Mouse (Mus musculus): ENCODE measurements around the gene Gm26992.

Gm26992 gene

GRCm38 (mm10) chrX:103483047-103483446 is 61.2 kb downstream of the Gm26992 start:
- DNase-seq (ENCODE audit: low spot score), result peak; percentile 51

- peak; percentile 83 for DNase-seq (ENCODE audit: low spot score)
Measured at GRCm38 (mm10) chrX:103484050-103484449, 62.2 kb downstream of the Gm26992 start.

- DNase-seq (ENCODE audit: low spot score), result no peak
Measured at GRCm38 (mm10) chrX:103490853-103491252, 69.0 kb downstream of the Gm26992 start.

GRCm38 (mm10) chrX:103492398-103493256 is 70.8 kb downstream of the Gm26992 start:
- peak; percentile 51 for DNase-seq (ENCODE audit: low spot score)

GRCm38 (mm10) chrX:103493351-103494173 is 71.8 kb downstream of the Gm26992 start:
- peak; percentile 84 for DNase-seq (ENCODE audit: low spot score)

- DNase-seq (ENCODE audit: low spot score), result no peak
Measured at GRCm38 (mm10) chrX:103499374-103499773, 77.6 kb downstream of the Gm26992 start.

GRCm38 (mm10) chrX:103500137-103500536 is 78.3 kb downstream of the Gm26992 start:
- no peak for DNase-seq (ENCODE audit: low spot score)

GRCm38 (mm10) chrX:103508218-103508617 is 86.4 kb downstream of the Gm26992 start:
- no peak for DNase-seq (ENCODE audit: low spot score)

GRCm38 (mm10) chrX:103509168-103510019 is 87.6 kb downstream of the Gm26992 start:
- DNase-seq (ENCODE audit: low spot score), result no peak

- DNase-seq (ENCODE audit: low spot score), result no peak
Measured at GRCm38 (mm10) chrX:103514782-103515181, 93.0 kb downstream of the Gm26992 start.

GRCm38 (mm10) chrX:103515346-103515745 is 93.5 kb downstream of the Gm26992 start:
- no peak for DNase-seq (ENCODE audit: low spot score)

- no peak for DNase-seq (ENCODE audit: low spot score)
Measured at GRCm38 (mm10) chrX:103518798-103519197, 97.0 kb downstream of the Gm26992 start.

- no peak for DNase-seq (ENCODE audit: low spot score)
Measured at GRCm38 (mm10) chrX:103519547-103519946, 97.7 kb downstream of the Gm26992 start.

- no peak for DNase-seq (ENCODE audit: low spot score)
Measured at GRCm38 (mm10) chrX:103521221-103521716, 99.5 kb downstream of the Gm26992 start.

- peak; percentile 87 for DNase-seq (ENCODE audit: low spot score)
Measured at GRCm38 (mm10) chrX:103529185-103529584, 107.4 kb downstream of the Gm26992 start.
